Mouse (Mus musculus): ENCODE measurements around the gene Apol7b.

The Apol7b gene

GRCm38 (mm10) chr15:77384340-77385030, 62.8 kb downstream of the Apol7b start:
- DNase-seq (ENCODE audit: low spot score), result no peak

- no peak for DNase-seq (ENCODE audit: low spot score)
Measured at GRCm38 (mm10) chr15:77382880-77383279, 64.4 kb downstream of the Apol7b start.

- DNase-seq (ENCODE audit: low spot score), result no peak
Measured at GRCm38 (mm10) chr15:77382271-77382850, 64.9 kb downstream of the Apol7b start.

GRCm38 (mm10) chr15:77381481-77381880, 65.8 kb downstream of the Apol7b start:
- no peak for DNase-seq (ENCODE audit: low spot score)

- DNase-seq (ENCODE audit: low spot score), result no peak
Measured at GRCm38 (mm10) chr15:77379921-77380320, 67.4 kb downstream of the Apol7b start.

- no peak for DNase-seq (ENCODE audit: low spot score)
Measured at GRCm38 (mm10) chr15:77377419-77377818, 69.9 kb downstream of the Apol7b start.

DNA sequence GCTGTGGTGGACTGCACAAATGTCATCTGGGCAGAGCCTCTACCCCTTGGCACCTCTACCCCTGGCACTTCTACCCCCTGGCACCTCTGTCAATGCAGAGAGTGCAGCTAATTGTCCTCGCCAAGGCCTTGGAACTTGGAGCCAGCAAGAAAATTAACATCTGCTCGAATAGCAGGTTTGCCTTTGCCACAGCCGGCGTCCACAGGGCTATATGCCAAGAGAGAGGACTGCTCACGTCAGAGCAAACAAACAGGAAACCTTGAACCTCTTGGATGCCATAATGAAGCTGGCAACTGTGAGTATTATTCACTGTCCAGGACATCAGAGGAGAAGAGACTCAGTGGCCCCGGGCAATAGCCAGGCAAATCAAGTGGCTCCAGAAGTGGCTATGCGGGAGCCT, 70.4 kb downstream of the Apol7b start:
- DNase-seq (ENCODE audit: low spot score), result no peak
